Mouse (Mus musculus) stomach, postnatal 0 days (tissue): Measurements from ENCODE around the gene Ier3. TPM values are rescaled to one million over a fixed set of nuclear protein-coding genes. Genes with fewer than 3 reads are reported as not detected.
A peak's percentile ranks its signal among the peaks of the same experiment; 100 is the strongest.

ENCODE experiments used
- ATAC-seq: fragments of 200-750 bp; cut with Nextera tagmentation; 2 replicates; pipeline ENCODE4 v1.8.0; 2017; ENCODE audit not compliant: low FRiP score, low TSS enrichment
- DNase-seq: peaks from one replicate; pipeline ENCODE4 v3.0.0-alpha.2; 2016; ENCODE audit warnings: low spot score
- H3K27ac ChIP-seq: fragments of 300-500 bp; sonication (generic); replicated peaks from 2 replicates; pipeline ENCODE4 v1.5.1; 2014; ENCODE audit warnings: mild to moderate bottlenecking, control low read depth
- H3K27me3 ChIP-seq: fragments of 300-500 bp; sonication (generic); 2 replicates; pipeline ENCODE4 v1.6.1; 2014; ENCODE audit warnings: low read length; ENCODE audit not compliant: control insufficient read depth, insufficient read depth
- H3K36me3 ChIP-seq: fragments of 300-500 bp; sonication (generic); 2 replicates; pipeline ENCODE4 v1.6.1; 2014; ENCODE audit warnings: low read length, mixed read lengths; ENCODE audit not compliant: control insufficient read depth, insufficient read depth
- H3K4me1 ChIP-seq: fragments of 300-500 bp; sonication (generic); replicated peaks from 2 replicates; pipeline ENCODE4 v1.6.1; 2014; ENCODE audit warnings: antibody characterized with exemption; ENCODE audit not compliant: control insufficient read depth, insufficient read depth
- H3K4me2 ChIP-seq: fragments of 300-500 bp; sonication (generic); replicated peaks from 2 replicates; pipeline ENCODE4 v1.6.1; 2014; ENCODE audit warnings: low read depth, mild to moderate bottlenecking, control low read depth, moderate library complexity
- H3K4me3 ChIP-seq: fragments of 300-500 bp; sonication (generic); 2 replicates; pipeline ENCODE4 v1.5.1; 2014; ENCODE audit warnings: low read depth, low read length, control low read depth
- H3K9ac ChIP-seq: fragments of 300-500 bp; sonication (generic); 2 replicates; pipeline ENCODE4 v1.6.1; 2014; ENCODE audit warnings: mild to moderate bottlenecking, low read length, control low read depth, mixed read lengths
- H3K9me3 ChIP-seq: fragments of 300-500 bp; sonication (generic); 2 replicates; pipeline ENCODE4 v1.6.1; 2016; ENCODE audit warnings: low read length; ENCODE audit not compliant: control insufficient read depth
- CTCF ChIP-seq: IDR thresholded peaks from 2 replicates; pipeline ENCODE4 v1.5.1; 2016; ENCODE audit warnings: antibody characterized with exemption, low read depth, mild to moderate bottlenecking, moderate library complexity
- EP300 ChIP-seq: optimal IDR thresholded peaks from 2 replicates; pipeline ENCODE3; 2016; ENCODE audit warnings: antibody characterized with exemption
- WGBS: fragments of 180-500 bp; shearing (Covaris S2); extraction: QIAGEN DNeasy Blood & Tissue Kit; methylation state at CpG from one replicate; pipeline ENCODE4 v1.1.7; 2014; 5-methylcytosine and 5-hydroxymethylcytosine counted together
- polyA plus RNA-seq: library from polyadenylated mRNA; unstranded; fragments of >200 nt; fragmentation: Nextera tagmentation; extraction: Ambion mirVana; gene quantifications from 2 replicates; pipeline ENCODE4 v1.2.1, GENCODE M21; 2015

Ier3 gene
- polyA plus RNA-seq, 1 experiment from 2014 or later: 74.8 TPM

DNA sequence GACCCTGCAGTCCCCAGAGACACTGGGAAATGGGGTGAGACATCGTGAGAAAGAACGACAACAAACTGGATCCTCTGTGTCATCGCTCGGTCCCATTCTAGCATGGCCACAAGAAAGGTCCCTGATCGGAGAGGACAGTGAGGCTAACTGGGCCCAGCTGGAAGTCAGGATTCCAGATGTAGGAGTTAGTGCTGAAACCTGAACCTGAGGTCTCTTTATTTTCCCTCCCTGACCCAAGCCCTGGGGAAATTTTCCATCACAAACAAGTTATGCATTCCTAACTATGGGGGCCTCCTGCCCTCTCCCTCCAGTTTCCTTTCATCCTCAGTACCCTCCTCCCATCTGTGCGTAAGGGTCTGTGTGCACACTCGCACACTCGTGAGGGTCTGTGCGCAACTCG lies 4.3 kb upstream of the Ier3 start:
- no peak overlapping the region for H3K9ac ChIP-seq
- H3K4me3 ChIP-seq: no peak overlapping the region

DNA sequence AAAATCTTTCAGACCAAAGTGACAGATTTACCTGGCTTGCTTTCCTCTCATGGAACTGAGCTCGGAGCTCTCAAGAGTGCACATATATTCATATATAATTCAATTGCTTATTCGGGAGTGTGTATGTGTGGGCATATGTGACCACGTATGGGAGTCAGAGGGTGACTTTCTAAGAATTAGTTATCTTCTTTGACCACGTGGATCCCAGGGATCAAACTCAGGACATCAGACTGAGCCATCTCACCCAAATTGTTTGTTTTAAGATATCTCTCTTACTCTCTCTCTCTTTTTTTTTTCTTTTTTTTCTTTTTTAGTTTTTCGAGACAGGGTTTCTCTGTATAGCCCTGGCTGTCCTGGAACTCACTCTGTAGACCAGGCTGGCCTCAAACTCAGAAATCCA lies 1.4 kb upstream of the Ier3 start:
- Histone ChIP-seq H3K4me1 (no peaks in the 10 kb centered on the region; the same call in 1 of the 2 replicates), H3K4me3 (no peak overlapping the region), H3K27ac (no peak overlapping the region), H3K4me2 (no peak overlapping the region), H3K9ac (no peak overlapping the region), H3K27me3 (no peaks in the 10 kb centered on the region), H3K36me3 (no peaks in the 10 kb centered on the region), H3K9me3 (no peaks in the 10 kb centered on the region)
- ATAC-seq (no peak), DNase-seq (no peak)
- TF ChIP-seq CTCF (no peak), EP300 (no peak)
- 80% methylated on average over 5 of the region's 5 CpGs for WGBS

More for the DNA sequence above, 4.3 kb upstream of the Ier3 start:
- no peak for TF ChIP-seq EP300
- TF ChIP-seq CTCF: no peak
- no peaks in the 10 kb centered on the region for H3K36me3 ChIP-seq
- no peaks in the 10 kb centered on the region for H3K27me3 ChIP-seq
- no peaks in the 10 kb centered on the region for H3K9me3 ChIP-seq
- H3K27ac ChIP-seq: no peak overlapping the region
- DNase-seq (no peak), ATAC-seq (no peak)
- WGBS: 66% methylated on average over 10 of the region's 10 CpGs
- peaks cover 10% of the 10 kb centered on the region for H3K4me1 ChIP-seq
- no peak overlapping the region for H3K4me2 ChIP-seq

DNA sequence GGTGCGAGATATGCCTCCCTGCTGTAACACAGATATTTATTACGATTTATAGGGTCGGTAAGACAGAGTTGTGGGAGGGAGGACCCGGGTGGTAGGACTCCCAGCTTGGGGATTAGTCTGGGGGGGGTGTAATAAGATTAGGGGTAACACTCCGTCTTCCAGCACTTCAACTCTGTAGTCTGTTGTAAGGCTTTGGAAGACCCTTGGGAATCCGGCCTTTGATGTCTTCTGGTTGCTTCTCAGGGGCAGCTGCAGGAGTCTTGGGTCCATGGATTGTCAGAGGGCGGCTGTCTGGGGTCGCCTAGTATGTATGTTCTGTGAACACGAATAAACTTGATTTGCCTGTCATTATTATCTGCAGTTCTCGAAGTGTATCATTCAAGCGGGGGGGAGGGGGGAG lies 1.1 kb downstream of the Ier3 start:
- Histone ChIP-seq H3K36me3 (peaks cover 5% of the 10 kb centered on the region; the same call in 1 of the 2 replicates), H3K27ac (peak overlapping the region; percentile 91), H3K9me3 (no peaks in the 10 kb centered on the region), H3K4me2 (peak overlapping the region; percentile 84), H3K4me1 (no peaks in the 10 kb centered on the region; the same call in 1 of the 2 replicates), H3K4me3 (peak overlapping the region; percentile 75), H3K9ac (peak overlapping the region; percentile 86), H3K27me3 (no peaks in the 10 kb centered on the region)
- DNase-seq (no peak), ATAC-seq (no peak)
- TF ChIP-seq EP300 (no peak), CTCF (no peak)
- 3% methylated on average over 11 of the region's 11 CpGs for WGBS

DNA sequence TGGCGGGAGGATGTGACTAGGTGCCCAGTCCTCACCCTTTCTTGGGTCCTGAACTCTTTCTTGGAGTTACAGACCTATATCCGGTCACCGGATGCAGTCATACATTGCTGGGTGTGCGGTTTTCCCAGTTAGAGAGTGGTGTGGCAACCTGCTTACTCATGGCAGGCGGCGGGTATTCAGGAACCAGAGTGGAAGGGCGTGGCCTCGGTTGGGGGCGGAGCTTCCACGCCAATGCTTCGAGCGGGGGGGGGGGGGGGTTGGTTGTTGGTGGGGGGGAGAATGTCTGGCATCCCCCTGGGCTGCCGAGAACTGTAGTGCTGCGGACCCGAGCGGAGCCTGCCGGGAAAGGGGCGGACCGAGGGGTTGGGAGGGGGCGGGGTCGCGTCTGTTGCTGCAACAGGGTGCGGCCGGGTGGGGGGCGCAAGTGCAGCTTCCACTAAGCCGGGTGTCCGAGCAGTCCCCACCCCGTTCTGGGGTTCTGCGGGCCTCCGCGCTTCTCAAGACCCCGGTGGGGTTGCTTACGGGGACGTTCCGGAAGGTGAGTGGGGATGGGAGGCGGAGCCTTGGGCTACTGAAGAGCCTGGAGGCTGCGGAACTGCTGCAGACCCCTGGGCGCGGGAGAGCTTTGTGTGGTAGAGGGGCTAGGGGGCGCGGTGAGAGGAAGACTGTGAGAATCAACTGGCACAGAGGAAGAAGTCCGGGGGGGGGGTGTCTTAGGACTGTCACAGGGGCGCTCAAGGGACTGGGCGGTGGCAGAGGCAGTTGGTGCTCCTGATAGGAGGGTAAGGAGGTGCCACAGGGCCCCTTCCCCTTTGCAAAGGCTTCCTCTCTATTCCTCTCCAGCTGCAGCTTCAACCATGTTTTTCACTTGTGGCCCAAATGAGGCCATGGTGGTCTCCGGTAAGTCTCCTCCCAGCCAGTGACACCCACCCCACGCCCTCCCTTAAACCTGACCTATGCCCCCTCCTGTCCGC lies 1.8 kb downstream of the Ier3 start, which contains the start of gene Flot1:
Flot1 (plus strand) TSS at position 267 of the 974 bp plus-strand sequence.
- Histone ChIP-seq H3K4me1 (no peaks in the 10 kb centered on the region; the same call in 1 of the 2 replicates), H3K36me3 (peaks cover 5% of the 10 kb centered on the region; the same call in 1 of the 2 replicates), H3K9ac (peak within 1 kb of the TSS; percentile 86), H3K4me2 (peak within 1 kb of the TSS; percentile 84), H3K27me3 (no peaks in the 10 kb centered on the region), H3K4me3 (peak within 1 kb of the TSS; percentile 75), H3K9me3 (no peaks in the 10 kb centered on the region), H3K27ac (peak within 1 kb of the TSS; percentile 92)
- DNase-seq: peak; percentile 93
- WGBS: under 1% methylated on average over 43 of the region's 47 CpGs
- 0 out of 2 replicates have a peak, but pooled peaks have one; percentile 6 for TF ChIP-seq CTCF
- TF ChIP-seq EP300: no peak
- peak; percentile 87 for ATAC-seq

DNA sequence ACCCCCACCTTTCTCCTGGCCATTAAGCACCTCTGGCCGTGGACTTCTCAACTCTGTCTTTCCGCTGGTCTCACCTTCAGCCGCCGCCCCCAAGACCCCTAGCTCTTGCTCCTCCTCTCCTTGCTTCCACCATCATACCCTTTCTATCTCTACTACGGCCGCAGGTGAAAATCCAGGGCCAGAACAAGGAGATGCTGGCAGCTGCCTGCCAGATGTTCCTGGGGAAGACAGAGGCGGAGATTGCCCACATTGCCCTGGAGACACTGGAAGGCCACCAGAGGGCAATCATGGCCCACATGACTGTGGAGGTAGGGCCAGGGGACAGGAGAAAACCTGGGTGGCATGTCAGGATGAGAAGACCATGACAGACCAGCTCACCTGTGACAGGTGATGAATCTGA lies 2.9 kb downstream of the Ier3 start:
- no peaks in the 10 kb centered on the region for H3K9me3 ChIP-seq
- DNase-seq: no peak
- no peak for ATAC-seq
- 73% methylated on average over 7 of the region's 7 CpGs for WGBS
- no peak overlapping the region for H3K27ac ChIP-seq
- H3K4me3 ChIP-seq: peak overlapping the region; percentile 75; the same call in 1 of the 2 replicates
- H3K27me3 ChIP-seq: no peaks in the 10 kb centered on the region
- H3K36me3 ChIP-seq: peaks cover 5% of the 10 kb centered on the region; the same call in 1 of the 2 replicates
- TF ChIP-seq EP300: no peak
- peak; percentile 60 for TF ChIP-seq CTCF
- H3K4me2 ChIP-seq: 0 out of 2 replicates have a peak overlapping the region, but pooled peaks have one; percentile 84
- H3K9ac ChIP-seq: no peak overlapping the region
- H3K4me1 ChIP-seq: no peaks in the 10 kb centered on the region; the same call in 1 of the 2 replicates
